Mouse (Mus musculus) hindbrain, embryonic 13.5 days (tissue): ENCODE results near the gene Sox5. TPM values are rescaled to one million over a fixed set of nuclear protein-coding genes. Genes with fewer than 3 reads are reported as not detected.
"Not testable (repeated sequence)": the region's sequence is repeated elsewhere in the genome, so short reads cannot be mapped to it uniquely, and the experiment has no call there.

Experiments
- ATAC-seq: fragments of 200-750 bp; cut with Nextera tagmentation; 2 replicates; pipeline ENCODE4 v1.8.0; 2017; ENCODE audit warnings: moderate TSS enrichment; ENCODE audit not compliant: low FRiP score
- H3K27ac ChIP-seq: fragments of 300-500 bp; sonication (generic); 2 replicates; pipeline ENCODE4 v1.5.1; 2015; ENCODE audit warnings: inconsistent platforms, mild to moderate bottlenecking, moderate library complexity
- H3K27me3 ChIP-seq: fragments of 300-500 bp; sonication (generic); 2 replicates; pipeline ENCODE4 v1.6.1; 2015; ENCODE audit warnings: mild to moderate bottlenecking, inconsistent platforms
- H3K36me3 ChIP-seq: fragments of 300-500 bp; sonication (generic); 2 replicates; pipeline ENCODE4 v1.6.1; 2015; ENCODE audit warnings: mild to moderate bottlenecking, inconsistent platforms
- H3K4me1 ChIP-seq: fragments of 300-500 bp; sonication (generic); replicated peaks from 2 replicates; pipeline ENCODE4 v1.6.1; 2015; ENCODE audit warnings: inconsistent platforms
- H3K4me2 ChIP-seq: fragments of 300-500 bp; sonication (generic); 2 replicates; pipeline ENCODE4 v1.6.1; 2015; ENCODE audit warnings: inconsistent platforms, mild to moderate bottlenecking, moderate library complexity
- H3K4me3 ChIP-seq: fragments of 300-500 bp; sonication (generic); 2 replicates; pipeline ENCODE4 v1.5.1; 2015; ENCODE audit warnings: mild to moderate bottlenecking, inconsistent platforms
- H3K9ac ChIP-seq: fragments of 300-500 bp; sonication (generic); 2 replicates; pipeline ENCODE4 v1.6.1; 2015; ENCODE audit warnings: mild to moderate bottlenecking, inconsistent platforms
- H3K9me3 ChIP-seq: fragments of 300-500 bp; sonication (generic); 2 replicates; pipeline ENCODE4 v1.6.1; 2016; ENCODE audit warnings: inconsistent platforms
- WGBS: fragments of 180-500 bp; shearing (Covaris S2); methylation state at CpG from one replicate; pipeline ENCODE4 v1.1.7; 2015; 5-methylcytosine and 5-hydroxymethylcytosine counted together
- polyA plus RNA-seq: library from polyadenylated mRNA; unstranded; fragments of >200 nt; fragmentation: Nextera tagmentation; extraction: Ambion mirVana; gene quantifications from 2 replicates; pipeline ENCODE4 v1.2.1, GENCODE M21; 2015

Gene Sox5
- polyA plus RNA-seq, 1 experiment from 2014 or later = 27.7 TPM

GRCm38 (mm10) chr6:144297846-144298245, 483.9 kb downstream of the Sox5 start:
- no peaks in the 10 kb centered on the region for H3K4me1 ChIP-seq
- no peaks in the 10 kb centered on the region for H3K27me3 ChIP-seq
- 89% methylated on average over 5 of the region's 5 CpGs for WGBS
- no peak overlapping the region for H3K9ac ChIP-seq
- no peak overlapping the region for H3K4me3 ChIP-seq
- peaks cover 10% of the 10 kb centered on the region for H3K9me3 ChIP-seq
- 0 out of 2 replicates have a peak, but pooled peaks cover 5% of the 10 kb centered on the region for H3K36me3 ChIP-seq
- H3K4me2 ChIP-seq = no peak overlapping the region
- ATAC-seq = no peak
- H3K27ac ChIP-seq = no peak overlapping the region

GRCm38 (mm10) chr6:144297131-144297530, 484.6 kb downstream of the Sox5 start:
- Histone ChIP-seq H3K27me3 (no peaks in the 10 kb centered on the region), H3K36me3 (0 out of 2 replicates have a peak, but pooled peaks cover 5% of the 10 kb centered on the region), H3K4me3 (no peak overlapping the region), H3K9ac (no peak overlapping the region), H3K27ac (no peak overlapping the region), H3K4me1 (no peaks in the 10 kb centered on the region), H3K9me3 (peaks cover 10% of the 10 kb centered on the region), H3K4me2 (no peak overlapping the region)
- no peak for ATAC-seq
- 74% methylated on average over 1 of the region's 1 CpGs for WGBS

GRCm38 (mm10) chr6:144291526-144291925, 490.3 kb downstream of the Sox5 start:
- H3K27ac ChIP-seq = no peak overlapping the region
- ATAC-seq = no peak
- no peak overlapping the region for H3K9ac ChIP-seq
- WGBS = 82% methylated on average over 4 of the region's 4 CpGs
- H3K4me2 ChIP-seq = no peak overlapping the region
- H3K9me3 ChIP-seq = peaks cover 10% of the 10 kb centered on the region
- H3K36me3 ChIP-seq = 0 out of 2 replicates have a peak, but pooled peaks cover 5% of the 10 kb centered on the region
- H3K27me3 ChIP-seq = 0 out of 2 replicates have a peak, but pooled peaks cover 2% of the 10 kb centered on the region
- H3K4me3 ChIP-seq = no peak overlapping the region
- H3K4me1 ChIP-seq = peaks cover 8% of the 10 kb centered on the region

GRCm38 (mm10) chr6:144286122-144286521, 495.7 kb downstream of the Sox5 start:
- Histone ChIP-seq H3K9ac (no peak overlapping the region), H3K9me3 (no peaks in the 10 kb centered on the region), H3K36me3 (no peaks in the 10 kb centered on the region), H3K4me3 (no peak overlapping the region), H3K4me1 (peaks cover 8% of the 10 kb centered on the region), H3K27ac (no peak overlapping the region), H3K27me3 (0 out of 2 replicates have a peak, but pooled peaks cover 2% of the 10 kb centered on the region), H3K4me2 (no peak overlapping the region)
- WGBS = 83% methylated on average over 4 of the region's 4 CpGs
- no peak for ATAC-seq

- no peak overlapping the region for H3K4me3 ChIP-seq
- 80% methylated on average over 5 of the region's 8 CpGs for WGBS
- no peak overlapping the region for H3K9ac ChIP-seq
- H3K27ac ChIP-seq = no peak overlapping the region
- ATAC-seq = no peak
- H3K27me3 ChIP-seq = no peaks in the 10 kb centered on the region
- H3K36me3 ChIP-seq = no peaks in the 10 kb centered on the region
- no peaks in the 10 kb centered on the region for H3K4me1 ChIP-seq
- no peaks in the 10 kb centered on the region for H3K9me3 ChIP-seq
- H3K4me2 ChIP-seq = no peak overlapping the region
Observed at GRCm38 (mm10) chr6:144283191-144283590, 498.6 kb downstream of the Sox5 start.

- WGBS = 78% methylated on average over 12 of the region's 12 CpGs
- Histone ChIP-seq H3K9ac (no peak overlapping the region), H3K9me3 (no peaks in the 10 kb centered on the region), H3K4me1 (no peaks in the 10 kb centered on the region), H3K27ac (no peak overlapping the region), H3K36me3 (no peaks in the 10 kb centered on the region), H3K4me2 (no peak overlapping the region), H3K4me3 (no peak overlapping the region), H3K27me3 (no peaks in the 10 kb centered on the region)
- no peak for ATAC-seq
Observed at GRCm38 (mm10) chr6:144282756-144283155, 499.0 kb downstream of the Sox5 start.

- Histone ChIP-seq H3K27ac (no peak overlapping the region), H3K36me3 (no peaks in the 10 kb centered on the region), H3K4me1 (no peaks in the 10 kb centered on the region), H3K9me3 (0 out of 2 replicates have a peak, but pooled peaks cover under 1% of the 10 kb centered on the region), H3K4me2 (no peak overlapping the region), H3K27me3 (no peaks in the 10 kb centered on the region), H3K9ac (no peak overlapping the region), H3K4me3 (no peak overlapping the region)
- no peak for ATAC-seq
- WGBS = 97% methylated on average over 3 of the region's 3 CpGs
Observed at GRCm38 (mm10) chr6:144281661-144282060, 500.1 kb downstream of the Sox5 start.

GRCm38 (mm10) chr6:144278505-144279053, 503.2 kb downstream of the Sox5 start:
- Histone ChIP-seq H3K9me3 (0 out of 2 replicates have a peak, but pooled peaks cover 3% of the 10 kb centered on the region), H3K27ac (no peak overlapping the region), H3K4me3 (no peak overlapping the region), H3K27me3 (no peaks in the 10 kb centered on the region), H3K4me2 (no peak overlapping the region), H3K9ac (no peak overlapping the region), H3K4me1 (peaks cover 2% of the 10 kb centered on the region), H3K36me3 (no peaks in the 10 kb centered on the region)
- 60% methylated on average over 13 of the region's 13 CpGs for WGBS
- no peak for ATAC-seq

GRCm38 (mm10) chr6:144273425-144273824, 508.4 kb downstream of the Sox5 start:
- not testable (repeated sequence) for H3K27ac ChIP-seq, ATAC-seq, H3K36me3 ChIP-seq, H3K9ac ChIP-seq, H3K27me3 ChIP-seq, H3K9me3 ChIP-seq, H3K4me1 ChIP-seq, H3K4me2 ChIP-seq, H3K4me3 ChIP-seq
- 27% methylated on average over 4 of the region's 4 CpGs for WGBS

- no peaks in the 10 kb centered on the region for H3K27me3 ChIP-seq
- no peaks in the 10 kb centered on the region for H3K9me3 ChIP-seq
- H3K4me2 ChIP-seq = no peak overlapping the region
- H3K36me3 ChIP-seq = no peaks in the 10 kb centered on the region
- H3K4me1 ChIP-seq = peaks cover 7% of the 10 kb centered on the region
- no peak overlapping the region for H3K27ac ChIP-seq
- no peak for ATAC-seq
- H3K4me3 ChIP-seq = no peak overlapping the region
- WGBS = 97% methylated on average over 2 of the region's 2 CpGs
- H3K9ac ChIP-seq = no peak overlapping the region
Observed at GRCm38 (mm10) chr6:144271326-144271725, 510.5 kb downstream of the Sox5 start.

- H3K4me3 ChIP-seq = no peak overlapping the region
- no peak overlapping the region for H3K4me2 ChIP-seq
- no peaks in the 10 kb centered on the region for H3K27me3 ChIP-seq
- peaks cover 7% of the 10 kb centered on the region for H3K4me1 ChIP-seq
- no peak for ATAC-seq
- no peaks in the 10 kb centered on the region for H3K36me3 ChIP-seq
- whole genome bisulfite sequencing = 86% methylated on average over 3 of the region's 3 CpGs
- H3K9me3 ChIP-seq = no peaks in the 10 kb centered on the region
- no peak overlapping the region for H3K9ac ChIP-seq
- no peak overlapping the region for H3K27ac ChIP-seq
Observed at GRCm38 (mm10) chr6:144270306-144270705, 511.5 kb downstream of the Sox5 start.

GRCm38 (mm10) chr6:144269666-144270065, 512.1 kb downstream of the Sox5 start:
- Histone ChIP-seq H3K4me2 (no peak overlapping the region), H3K9ac (no peak overlapping the region), H3K4me3 (no peak overlapping the region), H3K9me3 (no peaks in the 10 kb centered on the region), H3K4me1 (peaks cover 9% of the 10 kb centered on the region), H3K27ac (no peak overlapping the region), H3K27me3 (no peaks in the 10 kb centered on the region), H3K36me3 (no peaks in the 10 kb centered on the region)
- WGBS = 66% methylated on average over 4 of the region's 4 CpGs
- no peak for ATAC-seq

- Histone ChIP-seq H3K36me3 (no peaks in the 10 kb centered on the region), H3K27me3 (no peaks in the 10 kb centered on the region), H3K4me3 (no peak overlapping the region), H3K9ac (no peak overlapping the region), H3K4me1 (peaks cover 7% of the 10 kb centered on the region), H3K9me3 (no peaks in the 10 kb centered on the region), H3K4me2 (no peak overlapping the region), H3K27ac (no peak overlapping the region)
- WGBS = 91% methylated on average over 5 of the region's 5 CpGs
- ATAC-seq = no peak
Observed at GRCm38 (mm10) chr6:144265752-144266151, 516.0 kb downstream of the Sox5 start.
